Mouse (Mus musculus): ENCODE data around the gene Rabep1. TPM values are rescaled to one million over a fixed set of nuclear protein-coding genes. Genes with fewer than 3 reads are reported as not detected.

The Rabep1 gene
- polyA plus RNA-seq, 1 experiment from 2014 or later, result 90.9 TPM

GRCm38 (mm10) chr11:70871766-70872330 is 27.3 kb downstream of the Rabep1 start:
- Histone ChIP-seq H3K27ac (ENCODE audit: low read depth, low read length) (no peak overlapping the region), H3K4me3 (ENCODE audit: low read depth, low read length) (no peak overlapping the region), H3K9ac (ENCODE audit: low read depth, low read length) (no peak overlapping the region), H3K4me1 (replicated peaks; ENCODE audit: control insufficient read depth, insufficient read depth, low read length) (peaks cover 4% of the 10 kb centered on the region; the same call in 1 of the 2 replicates), H3K9me3 (ENCODE audit: control insufficient read depth) (no peaks in the 10 kb centered on the region), H3K27me3 (replicated peaks; ENCODE audit: control insufficient read depth, insufficient read depth, low read length) (no peaks in the 10 kb centered on the region), H3K4me2 (replicated peaks; ENCODE audit: low read depth) (no peak overlapping the region), H3K36me3 (ENCODE audit: control insufficient read depth, insufficient read depth) (no peaks in the 10 kb centered on the region)
- no peak for TF ChIP-seq CTCF (IDR thresholded peaks at IDR 0.05; ENCODE audit: low read depth)
- no peak for ATAC-seq
- 58% methylated on average over 3 of the region's 3 CpGs for WGBS

- peak; percentile 36; the same call in 1 of the 2 replicates for ATAC-seq
- H3K27me3 ChIP-seq (replicated peaks; ENCODE audit: control insufficient read depth, insufficient read depth, low read length), result no peaks in the 10 kb centered on the region
- peaks cover 5% of the 10 kb centered on the region; the same call in 1 of the 2 replicates for H3K36me3 ChIP-seq (ENCODE audit: control insufficient read depth, insufficient read depth)
- no peak for TF ChIP-seq CTCF (IDR thresholded peaks at IDR 0.05; ENCODE audit: low read depth)
- H3K27ac ChIP-seq (ENCODE audit: low read depth, low read length), result no peak overlapping the region
- no peaks in the 10 kb centered on the region for H3K9me3 ChIP-seq (ENCODE audit: control insufficient read depth)
- 0 out of 2 replicates have a peak overlapping the region, but pooled peaks have one; percentile 25 for H3K4me2 ChIP-seq (replicated peaks; ENCODE audit: low read depth)
- no peak overlapping the region for H3K4me3 ChIP-seq (ENCODE audit: low read depth, low read length)
- H3K4me1 ChIP-seq (replicated peaks; ENCODE audit: control insufficient read depth, insufficient read depth, low read length), result peaks cover 4% of the 10 kb centered on the region; the same call in 1 of the 2 replicates
- 50% methylated on average over 1 of the region's 1 CpGs for WGBS
- H3K9ac ChIP-seq (ENCODE audit: low read depth, low read length), result no peak overlapping the region
These were observed 29.5 kb downstream of the Rabep1 start for GRCm38 (mm10) chr11:70873846-70874613.

DNA sequence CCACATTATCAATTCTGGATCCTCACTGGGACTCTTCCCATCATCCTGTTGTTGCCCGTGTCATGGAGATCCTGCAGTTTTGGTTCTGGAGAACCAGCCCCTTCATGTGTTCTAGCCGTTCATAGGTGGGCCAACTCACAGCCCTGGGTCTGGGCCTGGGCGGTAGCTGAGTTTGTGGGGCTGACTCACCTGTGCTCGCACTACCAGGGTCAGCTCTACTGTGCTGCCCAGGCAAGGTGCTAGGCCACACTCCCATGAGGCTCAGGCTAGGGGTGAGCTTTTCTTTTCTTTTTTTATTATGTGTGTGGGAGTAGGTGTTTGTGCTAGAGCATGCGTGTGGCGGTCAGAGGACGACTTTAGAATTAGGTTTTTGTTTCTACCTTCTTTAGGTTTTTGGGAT is 33.1 kb downstream of the Rabep1 start:
- H3K36me3 ChIP-seq (ENCODE audit: control insufficient read depth, insufficient read depth), result peaks cover 15% of the 10 kb centered on the region
- TF ChIP-seq CTCF (IDR thresholded peaks at IDR 0.05; ENCODE audit: low read depth), result no peak
- H3K9me3 ChIP-seq (ENCODE audit: control insufficient read depth), result no peaks in the 10 kb centered on the region
- no peak overlapping the region for H3K27ac ChIP-seq (ENCODE audit: low read depth, low read length)
- no peak overlapping the region for H3K4me2 ChIP-seq (replicated peaks; ENCODE audit: low read depth)
- 93% methylated on average over 7 of the region's 7 CpGs for WGBS
- no peak overlapping the region for H3K4me3 ChIP-seq (ENCODE audit: low read depth, low read length)
- no peaks in the 10 kb centered on the region for H3K27me3 ChIP-seq (replicated peaks; ENCODE audit: control insufficient read depth, insufficient read depth, low read length)
- peaks cover 4% of the 10 kb centered on the region; the same call in 1 of the 2 replicates for H3K4me1 ChIP-seq (replicated peaks; ENCODE audit: control insufficient read depth, insufficient read depth, low read length)
- ATAC-seq, result no peak
- no peak overlapping the region for H3K9ac ChIP-seq (ENCODE audit: low read depth, low read length)

GRCm38 (mm10) chr11:70882905-70883430 is 38.4 kb downstream of the Rabep1 start:
- Histone ChIP-seq H3K4me1 (replicated peaks; ENCODE audit: control insufficient read depth, insufficient read depth, low read length) (no peaks in the 10 kb centered on the region), H3K36me3 (ENCODE audit: control insufficient read depth, insufficient read depth) (peaks cover 23% of the 10 kb centered on the region), H3K9ac (ENCODE audit: low read depth, low read length) (no peak overlapping the region), H3K4me2 (replicated peaks; ENCODE audit: low read depth) (no peak overlapping the region), H3K27ac (ENCODE audit: low read depth, low read length) (no peak overlapping the region), H3K4me3 (ENCODE audit: low read depth, low read length) (no peak overlapping the region), H3K27me3 (replicated peaks; ENCODE audit: control insufficient read depth, insufficient read depth, low read length) (no peaks in the 10 kb centered on the region), H3K9me3 (ENCODE audit: control insufficient read depth) (no peaks in the 10 kb centered on the region)
- WGBS, result 85% methylated on average over 3 of the region's 3 CpGs
- no peak for ATAC-seq
- TF ChIP-seq CTCF (IDR thresholded peaks at IDR 0.05; ENCODE audit: low read depth), result no peak

DNA sequence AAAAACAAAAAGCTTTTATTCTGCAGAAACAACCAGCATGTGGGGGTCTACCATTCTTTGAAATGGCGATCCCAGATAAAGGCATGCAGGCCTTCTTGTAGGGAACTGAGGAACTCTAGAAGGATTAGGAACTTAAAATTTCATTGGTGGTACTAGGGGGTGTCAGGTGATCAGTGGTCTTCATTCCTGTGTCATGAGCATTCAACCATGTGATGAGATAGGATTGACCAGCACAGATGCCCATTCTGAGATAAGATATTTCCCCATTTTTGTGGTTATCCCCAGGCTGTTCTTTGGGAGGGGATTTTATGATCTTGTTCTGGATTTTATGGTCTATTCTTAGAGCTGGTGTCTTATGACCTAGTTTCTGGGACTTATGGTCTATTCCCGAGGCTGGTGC is 46.1 kb downstream of the Rabep1 start:
- H3K4me1 ChIP-seq (replicated peaks; ENCODE audit: control insufficient read depth, insufficient read depth, low read length), result no peaks in the 10 kb centered on the region
- no peak overlapping the region for H3K4me2 ChIP-seq (replicated peaks; ENCODE audit: low read depth)
- 83% methylated on average over 2 of the region's 2 CpGs for WGBS
- no peak for TF ChIP-seq CTCF (IDR thresholded peaks at IDR 0.05; ENCODE audit: low read depth)
- no peaks in the 10 kb centered on the region for H3K9me3 ChIP-seq (ENCODE audit: control insufficient read depth)
- H3K36me3 ChIP-seq (ENCODE audit: control insufficient read depth, insufficient read depth), result peaks cover 63% of the 10 kb centered on the region
- H3K27ac ChIP-seq (ENCODE audit: low read depth, low read length), result no peak overlapping the region
- no peak for ATAC-seq
- no peaks in the 10 kb centered on the region for H3K27me3 ChIP-seq (replicated peaks; ENCODE audit: control insufficient read depth, insufficient read depth, low read length)
- no peak overlapping the region for H3K4me3 ChIP-seq (ENCODE audit: low read depth, low read length)
- no peak overlapping the region for H3K9ac ChIP-seq (ENCODE audit: low read depth, low read length)

- no peak for TF ChIP-seq CTCF (IDR thresholded peaks at IDR 0.05; ENCODE audit: low read depth)
- no peak for ATAC-seq
- Histone ChIP-seq H3K9ac (ENCODE audit: low read depth, low read length) (no peak overlapping the region), H3K4me2 (replicated peaks; ENCODE audit: low read depth) (no peak overlapping the region), H3K27ac (ENCODE audit: low read depth, low read length) (no peak overlapping the region), H3K9me3 (ENCODE audit: control insufficient read depth) (no peaks in the 10 kb centered on the region), H3K4me1 (replicated peaks; ENCODE audit: control insufficient read depth, insufficient read depth, low read length) (no peaks in the 10 kb centered on the region), H3K36me3 (ENCODE audit: control insufficient read depth, insufficient read depth) (peaks cover 63% of the 10 kb centered on the region), H3K27me3 (replicated peaks; ENCODE audit: control insufficient read depth, insufficient read depth, low read length) (no peaks in the 10 kb centered on the region), H3K4me3 (ENCODE audit: low read depth, low read length) (no peak overlapping the region)
These were observed 47.0 kb downstream of the Rabep1 start for GRCm38 (mm10) chr11:70891616-70892015.

Data from intestine, postnatal 0 days (tissue).